Mouse (Mus musculus): ENCODE data around the gene Cxcr4. TPM values are rescaled to one million over a fixed set of nuclear protein-coding genes. Genes with fewer than 3 reads are reported as not detected.
"Not testable (repeated sequence)": the region's sequence is repeated elsewhere in the genome, so short reads cannot be mapped to it uniquely, and the experiment has no call there.

The Cxcr4 gene
- polyA plus RNA-seq, 1 experiment from 2014 or later: 2.1 TPM

DNA sequence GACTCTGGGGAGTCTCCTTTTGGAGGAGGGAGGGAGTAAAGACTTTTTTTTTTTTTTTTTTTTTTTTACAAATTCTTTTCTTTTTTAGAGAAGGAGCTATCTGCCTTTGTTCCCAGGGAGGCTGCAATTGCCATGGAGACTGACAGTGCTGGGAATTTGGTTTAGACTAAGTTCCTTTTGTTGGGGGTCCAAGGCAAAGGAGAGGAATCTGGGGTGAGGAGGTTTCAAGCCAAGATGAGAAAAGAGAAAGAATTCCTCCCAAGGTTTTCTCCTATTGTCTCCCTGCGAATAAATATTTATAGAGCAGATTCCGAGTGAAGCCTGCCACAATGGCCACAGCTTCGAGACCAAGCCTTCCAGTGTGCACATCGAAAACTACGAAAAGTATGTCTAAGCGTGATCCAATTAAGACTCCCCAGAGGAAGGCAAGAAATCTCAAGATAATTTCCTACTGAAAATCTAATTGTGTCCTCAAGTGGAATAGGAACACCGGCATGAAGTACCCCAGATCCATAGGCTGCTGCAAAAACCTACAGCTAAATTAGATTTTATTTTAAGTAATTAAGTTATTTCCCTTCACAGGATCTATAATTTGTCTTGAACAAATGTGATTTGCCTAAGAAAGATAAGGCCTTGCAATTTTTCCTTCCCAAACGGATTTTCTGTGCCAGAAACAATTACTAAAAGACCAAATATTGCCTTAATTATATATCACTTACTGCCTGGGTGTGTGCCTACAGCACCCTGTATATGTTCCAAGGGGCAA, 5.7 kb downstream of the Cxcr4 start:
- no peak overlapping the region for H3K4me2 ChIP-seq
- H3K9me3 ChIP-seq (replicated peaks): no peaks in the 10 kb centered on the region
- peaks cover 26% of the 10 kb centered on the region for H3K27me3 ChIP-seq
- no peak overlapping the region for H3K27ac ChIP-seq (replicated peaks)
- no peak overlapping the region for H3K4me3 ChIP-seq (replicated peaks)
- 54% methylated on average over 8 of the region's 8 CpGs for WGBS (ENCODE audit: insufficient replicate concordance)
- no peak overlapping the region for H3K9ac ChIP-seq
- no peaks in the 10 kb centered on the region for H3K36me3 ChIP-seq (replicated peaks)
- no peak for ATAC-seq (ENCODE audit: insufficient read depth)
- H3K4me1 ChIP-seq (replicated peaks): 0 out of 2 replicates have a peak, but pooled peaks cover 4% of the 10 kb centered on the region

DNA sequence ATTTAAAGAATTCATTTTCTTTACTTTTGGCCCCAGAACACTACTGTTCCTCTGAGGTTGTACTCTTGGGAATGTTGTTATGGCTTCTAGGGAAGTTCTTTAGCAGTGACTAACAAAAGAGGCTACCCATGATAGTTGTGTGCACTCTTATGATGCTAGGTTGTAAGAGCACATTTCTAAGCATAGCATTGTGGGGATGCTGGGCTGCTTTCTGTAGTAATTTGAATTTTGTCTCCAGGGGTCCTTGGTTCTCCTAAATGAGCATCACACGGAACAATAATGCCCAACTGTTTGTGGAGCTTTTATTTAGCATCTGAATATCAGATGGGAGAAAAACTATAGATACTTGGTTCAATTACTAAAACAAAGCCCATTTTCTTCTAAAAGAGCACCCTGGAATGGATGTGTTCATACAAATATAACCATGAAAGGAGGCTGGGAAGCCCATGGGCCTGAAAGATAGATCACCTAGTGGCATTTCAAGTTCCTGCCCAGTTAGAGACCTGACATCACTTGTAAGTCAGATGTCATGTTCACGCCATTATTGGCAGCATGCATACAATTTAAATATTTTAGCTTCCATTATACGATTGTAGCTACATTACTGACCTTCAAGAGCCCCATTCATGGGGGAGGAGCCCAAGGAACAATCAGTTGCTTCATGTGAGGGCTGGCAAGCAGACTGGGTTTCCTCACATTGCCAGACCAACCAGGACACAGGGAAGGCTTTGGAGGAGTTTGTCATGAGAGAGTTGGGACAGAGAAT, 6.5 kb downstream of the Cxcr4 start:
- Histone ChIP-seq H3K4me1 (replicated peaks) (no peaks in the 10 kb centered on the region), H3K36me3 (replicated peaks) (no peaks in the 10 kb centered on the region), H3K4me3 (replicated peaks) (no peak overlapping the region), H3K27ac (replicated peaks) (no peak overlapping the region), H3K9ac (no peak overlapping the region), H3K27me3 (peaks cover 18% of the 10 kb centered on the region), H3K4me2 (no peak overlapping the region), H3K9me3 (replicated peaks) (no peaks in the 10 kb centered on the region)
- 45% methylated on average over 3 of the region's 3 CpGs for WGBS (ENCODE audit: insufficient replicate concordance)
- no peak for ATAC-seq (ENCODE audit: insufficient read depth)

DNA sequence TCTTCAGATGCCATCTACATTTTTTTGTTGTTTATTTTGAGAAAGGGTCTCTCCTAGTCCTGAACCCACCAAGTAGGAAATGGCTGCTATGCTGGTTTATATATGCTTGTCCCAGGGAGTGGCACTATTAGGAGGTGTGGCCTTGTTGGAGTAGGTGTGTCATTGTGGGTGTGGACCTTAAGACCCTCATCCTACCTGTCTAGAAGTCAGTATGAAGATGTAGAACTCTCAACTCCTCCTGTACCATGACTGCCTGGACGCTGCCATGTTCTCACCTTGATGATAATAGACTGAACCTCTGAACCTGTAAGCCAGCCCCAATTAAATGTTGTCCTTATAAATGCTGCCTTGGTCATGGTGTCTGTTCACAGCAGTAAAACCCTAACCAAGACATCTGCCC, 7.4 kb downstream of the Cxcr4 start:
- not testable (repeated sequence) for H3K27ac ChIP-seq (replicated peaks); H3K36me3 ChIP-seq (replicated peaks); H3K9me3 ChIP-seq (replicated peaks); H3K4me2 ChIP-seq; H3K9ac ChIP-seq; H3K4me1 ChIP-seq (replicated peaks); H3K4me3 ChIP-seq (replicated peaks); ATAC-seq (ENCODE audit: insufficient read depth)
- WGBS (ENCODE audit: insufficient replicate concordance): 67% methylated on average over 1 of the region's 1 CpGs
- peaks cover 10% of the 10 kb centered on the region for H3K27me3 ChIP-seq

DNA sequence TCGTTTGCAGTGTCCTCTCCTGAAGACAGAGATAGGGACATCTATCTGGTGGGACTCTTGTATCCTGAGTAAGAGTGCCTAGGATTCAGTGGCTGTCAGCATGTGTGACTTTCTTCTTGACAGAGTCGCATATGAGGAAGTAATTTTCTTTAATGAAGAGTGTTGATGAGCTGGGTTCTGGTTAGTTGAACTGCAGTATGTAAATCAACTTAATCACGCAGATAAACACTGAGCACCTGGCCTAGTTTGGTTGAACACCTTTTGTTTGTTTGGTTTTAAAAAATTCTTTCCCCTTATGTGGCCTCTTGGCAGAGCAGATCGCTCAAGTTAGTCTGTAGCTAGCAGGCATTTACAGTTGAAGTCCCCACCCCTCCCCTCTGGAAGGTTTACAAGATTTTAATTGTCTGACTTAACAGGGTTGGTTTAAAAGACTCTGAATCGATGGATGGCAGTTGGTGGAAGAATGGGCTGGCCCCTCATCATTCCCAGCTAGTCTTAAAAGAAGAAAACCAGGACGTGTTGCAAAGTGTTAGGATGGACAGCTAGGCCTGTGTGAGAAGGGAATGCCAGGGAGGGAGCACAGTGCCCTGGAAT, 8.7 kb downstream of the Cxcr4 start:
- Histone ChIP-seq H3K27me3 (no peaks in the 10 kb centered on the region), H3K36me3 (replicated peaks) (no peaks in the 10 kb centered on the region), H3K4me3 (replicated peaks) (no peak overlapping the region), H3K9me3 (replicated peaks) (no peaks in the 10 kb centered on the region), H3K4me2 (no peak overlapping the region), H3K9ac (no peak overlapping the region), H3K27ac (replicated peaks) (no peak overlapping the region), H3K4me1 (replicated peaks) (no peaks in the 10 kb centered on the region)
- no peak for ATAC-seq (ENCODE audit: insufficient read depth)
- 31% methylated on average over 6 of the region's 6 CpGs for WGBS (ENCODE audit: insufficient replicate concordance)

DNA sequence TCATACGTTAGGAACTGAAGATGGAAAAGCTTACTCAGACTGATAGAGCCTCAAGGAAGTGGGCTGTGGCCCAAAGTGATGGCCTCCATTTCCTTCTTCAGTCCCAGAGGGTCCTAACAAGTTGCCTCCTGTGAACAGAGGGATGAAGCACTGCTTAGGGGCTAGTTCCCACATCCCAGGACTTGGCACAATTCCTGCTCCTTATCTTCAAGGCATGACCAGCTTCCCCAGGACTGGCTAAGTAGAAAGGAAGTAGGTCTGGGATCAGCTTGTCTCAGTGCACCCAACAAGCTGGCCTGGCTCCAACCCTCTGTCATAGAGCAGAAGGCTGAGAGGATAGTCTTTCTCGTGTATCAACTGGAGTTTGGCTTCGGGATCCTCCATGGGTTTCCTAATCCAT, 11.8 kb downstream of the Cxcr4 start:
- no peak overlapping the region for H3K27ac ChIP-seq (replicated peaks)
- no peaks in the 10 kb centered on the region for H3K27me3 ChIP-seq
- no peaks in the 10 kb centered on the region for H3K36me3 ChIP-seq (replicated peaks)
- H3K9me3 ChIP-seq (replicated peaks): no peaks in the 10 kb centered on the region
- no peak for ATAC-seq (ENCODE audit: insufficient read depth)
- no peak overlapping the region for H3K9ac ChIP-seq
- 56% methylated on average over 3 of the region's 3 CpGs for WGBS (ENCODE audit: insufficient replicate concordance)
- H3K4me3 ChIP-seq (replicated peaks): no peak overlapping the region
- no peak overlapping the region for H3K4me2 ChIP-seq
- no peaks in the 10 kb centered on the region for H3K4me1 ChIP-seq (replicated peaks)

DNA sequence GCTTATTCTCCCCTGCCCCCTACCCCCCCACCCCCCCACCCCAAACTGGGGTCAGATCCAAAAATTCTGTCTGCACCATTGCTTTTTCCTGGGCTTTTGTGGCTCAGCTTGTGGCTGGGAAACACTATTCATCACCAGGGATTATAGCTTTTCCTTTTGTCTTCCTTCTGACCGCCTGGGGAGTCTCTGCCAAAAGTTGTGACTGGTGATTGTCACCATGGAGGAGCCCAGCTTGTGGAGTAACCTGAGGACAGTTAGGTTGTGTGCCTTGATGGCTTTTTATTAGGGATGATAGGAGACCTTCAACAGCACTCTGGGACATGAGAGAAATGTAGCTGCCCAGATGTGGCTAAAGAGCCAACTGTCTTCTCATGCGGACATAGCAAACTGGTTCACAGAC, 13.6 kb downstream of the Cxcr4 start:
- no peaks in the 10 kb centered on the region for H3K4me1 ChIP-seq (replicated peaks)
- 66% methylated on average over 2 of the region's 2 CpGs for WGBS (ENCODE audit: insufficient replicate concordance)
- no peaks in the 10 kb centered on the region for H3K27me3 ChIP-seq
- H3K4me2 ChIP-seq: no peak overlapping the region
- ATAC-seq (ENCODE audit: insufficient read depth): no peak
- H3K9me3 ChIP-seq (replicated peaks): no peaks in the 10 kb centered on the region
- H3K36me3 ChIP-seq (replicated peaks): no peaks in the 10 kb centered on the region
- no peak overlapping the region for H3K27ac ChIP-seq (replicated peaks)
- H3K9ac ChIP-seq: no peak overlapping the region
- H3K4me3 ChIP-seq (replicated peaks): no peak overlapping the region

DNA sequence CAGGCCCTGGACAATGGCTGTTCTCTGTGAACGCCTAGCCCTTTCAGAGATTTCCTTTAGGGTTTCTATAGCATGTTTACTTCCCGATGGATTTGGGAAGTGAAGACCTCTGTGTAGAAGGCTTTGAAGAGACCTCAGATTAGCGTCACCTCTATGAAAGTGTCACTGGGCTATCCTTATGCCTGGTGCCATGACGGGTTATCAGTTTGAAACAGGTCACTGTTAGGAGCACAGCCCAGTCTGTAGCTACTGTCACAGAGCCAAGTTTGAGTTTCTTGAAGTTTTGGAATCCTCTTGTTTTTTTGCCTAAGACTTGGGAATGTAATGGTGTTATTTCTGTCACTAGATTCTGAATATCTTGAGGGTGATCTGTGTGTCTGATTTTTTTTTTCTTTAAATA, 17.0 kb downstream of the Cxcr4 start:
- H3K4me1 ChIP-seq (replicated peaks): no peaks in the 10 kb centered on the region
- no peak overlapping the region for H3K27ac ChIP-seq (replicated peaks)
- 49% methylated on average over 4 of the region's 4 CpGs for WGBS (ENCODE audit: insufficient replicate concordance)
- no peak overlapping the region for H3K4me3 ChIP-seq (replicated peaks)
- ATAC-seq (ENCODE audit: insufficient read depth): no peak
- H3K36me3 ChIP-seq (replicated peaks): no peaks in the 10 kb centered on the region
- H3K4me2 ChIP-seq: no peak overlapping the region
- H3K9ac ChIP-seq: no peak overlapping the region
- no peaks in the 10 kb centered on the region for H3K27me3 ChIP-seq
- no peaks in the 10 kb centered on the region for H3K9me3 ChIP-seq (replicated peaks)

DNA sequence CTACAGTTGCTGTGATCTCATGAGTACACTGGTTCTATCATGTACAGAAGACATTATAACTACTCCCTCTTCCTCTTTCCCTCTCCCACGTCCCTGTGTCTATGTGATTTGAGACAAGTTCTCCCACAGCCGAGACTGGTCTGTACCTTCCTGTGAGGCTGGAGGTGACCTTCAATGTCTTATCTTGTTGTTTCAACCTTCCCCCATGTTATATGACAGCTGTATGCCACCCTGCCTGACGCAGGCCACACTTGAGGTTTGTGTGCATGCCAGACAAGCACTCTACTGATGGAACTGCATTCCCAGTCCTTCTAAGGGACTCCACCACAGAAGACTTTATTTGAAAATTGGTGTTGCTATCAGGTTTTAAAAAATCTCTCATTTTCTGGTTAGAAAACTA, 21.1 kb downstream of the Cxcr4 start:
- no peak overlapping the region; the same call in 1 of the 2 replicates for H3K27ac ChIP-seq (replicated peaks)
- WGBS (ENCODE audit: insufficient replicate concordance): 26% methylated on average over 3 of the region's 3 CpGs
- H3K9ac ChIP-seq: no peak overlapping the region
- H3K4me3 ChIP-seq (replicated peaks): no peak overlapping the region
- ATAC-seq (ENCODE audit: insufficient read depth): no peak
- no peaks in the 10 kb centered on the region for H3K27me3 ChIP-seq
- no peaks in the 10 kb centered on the region for H3K9me3 ChIP-seq (replicated peaks)
- H3K4me1 ChIP-seq (replicated peaks): no peaks in the 10 kb centered on the region
- no peaks in the 10 kb centered on the region for H3K36me3 ChIP-seq (replicated peaks)
- H3K4me2 ChIP-seq: no peak overlapping the region

DNA sequence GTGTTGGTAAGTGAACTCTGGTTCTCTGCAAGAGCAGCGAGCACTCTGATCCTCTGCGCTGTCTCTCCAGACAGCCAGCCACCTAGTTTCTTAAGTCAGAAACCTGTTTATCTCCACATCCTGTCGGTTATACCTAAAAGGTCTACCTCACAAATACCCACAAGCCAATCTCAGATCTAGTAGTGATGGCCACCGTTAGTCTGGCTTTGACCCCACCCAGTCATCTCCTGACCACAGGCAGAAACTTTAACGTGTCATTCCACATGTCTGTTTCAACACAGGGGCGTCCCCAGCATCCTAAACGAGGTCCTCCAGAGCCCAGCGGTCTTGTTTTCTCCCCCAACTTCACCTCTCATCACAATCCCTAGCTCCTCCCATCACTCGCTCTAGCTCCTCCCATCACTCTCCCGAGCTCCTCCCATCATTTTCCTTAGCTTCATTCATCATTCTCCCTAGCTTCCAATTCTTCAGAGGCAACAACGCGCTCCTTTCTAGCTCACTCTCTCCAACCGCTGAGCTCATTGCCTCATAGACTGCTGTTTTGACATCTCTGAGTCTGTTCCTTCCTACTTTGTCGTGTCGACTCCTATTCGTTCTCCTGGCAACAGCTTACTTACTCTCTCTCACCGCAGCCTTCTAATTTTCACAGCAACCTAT, 22.0 kb downstream of the Cxcr4 start:
- Histone ChIP-seq H3K36me3 (replicated peaks) (no peaks in the 10 kb centered on the region), H3K27me3 (no peaks in the 10 kb centered on the region), H3K4me1 (replicated peaks) (no peaks in the 10 kb centered on the region), H3K27ac (replicated peaks) (peak overlapping the region; percentile 19; the same call in 1 of the 2 replicates), H3K4me2 (no peak overlapping the region; the same call in 1 of the 2 replicates), H3K4me3 (replicated peaks) (no peak overlapping the region), H3K9ac (no peak overlapping the region), H3K9me3 (replicated peaks) (no peaks in the 10 kb centered on the region)
- 51% methylated on average over 17 of the region's 17 CpGs for whole genome bisulfite sequencing (ENCODE audit: insufficient replicate concordance)
- no peak for ATAC-seq (ENCODE audit: insufficient read depth)

DNA sequence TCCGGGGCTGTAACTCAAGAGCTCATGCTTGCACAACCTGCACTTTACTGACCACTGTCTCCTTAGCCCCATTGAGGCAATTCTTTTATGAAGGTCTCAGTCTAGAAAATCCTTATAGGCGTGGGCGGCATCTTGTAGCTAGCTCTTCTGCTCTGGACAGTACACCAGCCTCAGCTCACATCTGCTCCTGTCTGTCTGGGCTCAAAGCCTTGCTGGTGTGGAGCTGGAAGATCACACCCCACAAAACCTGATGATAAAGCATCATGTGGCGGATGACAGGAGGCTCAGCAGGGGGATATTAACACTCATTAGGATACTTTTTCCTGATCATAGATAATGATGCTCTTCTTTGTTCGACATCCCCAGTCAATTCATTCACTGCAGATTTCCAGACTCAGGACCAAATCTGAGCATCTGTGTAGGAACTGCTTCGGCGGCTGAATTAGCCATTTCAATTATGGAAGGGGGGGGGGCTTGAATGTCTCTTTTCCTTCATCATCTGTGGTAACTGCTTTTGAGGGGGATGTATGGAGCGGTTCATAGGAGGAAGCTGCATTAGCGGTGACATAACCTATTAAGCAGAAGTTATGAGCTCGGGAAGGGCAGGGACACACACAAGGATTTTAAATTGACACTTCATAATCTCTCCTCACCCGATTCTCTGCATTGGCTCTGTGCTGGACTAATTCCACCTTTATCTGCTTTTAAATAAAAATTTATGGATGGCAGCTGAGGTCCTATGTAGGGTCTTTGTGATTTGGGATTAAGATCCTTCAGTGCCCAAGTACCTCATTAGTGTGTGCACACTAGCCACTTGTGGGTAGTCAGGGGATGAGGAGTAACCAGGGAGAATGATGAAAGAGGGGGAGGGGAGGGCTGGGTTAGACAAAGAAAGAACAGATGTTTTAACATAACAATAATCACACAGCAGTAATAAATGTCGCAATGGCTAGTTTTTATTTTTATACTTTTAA, 24.6 kb downstream of the Cxcr4 start:
- Histone ChIP-seq H3K27ac (replicated peaks) (no peak overlapping the region), H3K9me3 (replicated peaks) (no peaks in the 10 kb centered on the region), H3K27me3 (no peaks in the 10 kb centered on the region), H3K4me3 (replicated peaks) (no peak overlapping the region), H3K9ac (no peak overlapping the region), H3K4me2 (no peak overlapping the region), H3K4me1 (replicated peaks) (no peaks in the 10 kb centered on the region), H3K36me3 (replicated peaks) (no peaks in the 10 kb centered on the region)
- ATAC-seq (ENCODE audit: insufficient read depth): no peak
- 63% methylated on average over 12 of the region's 12 CpGs for WGBS (ENCODE audit: insufficient replicate concordance)

Measured in liver, embryonic 15.5 days (tissue).